Mouse (Mus musculus): Measurements from ENCODE around the gene H60b. TPM values are rescaled to one million over a fixed set of nuclear protein-coding genes. Genes with fewer than 3 reads are reported as not detected.
"Not testable (repeated sequence)": the region's sequence is repeated elsewhere in the genome, so short reads cannot be mapped to it uniquely, and the experiment has no call there.

Gene H60b
- not detected for total RNA-seq (2021)

DNA sequence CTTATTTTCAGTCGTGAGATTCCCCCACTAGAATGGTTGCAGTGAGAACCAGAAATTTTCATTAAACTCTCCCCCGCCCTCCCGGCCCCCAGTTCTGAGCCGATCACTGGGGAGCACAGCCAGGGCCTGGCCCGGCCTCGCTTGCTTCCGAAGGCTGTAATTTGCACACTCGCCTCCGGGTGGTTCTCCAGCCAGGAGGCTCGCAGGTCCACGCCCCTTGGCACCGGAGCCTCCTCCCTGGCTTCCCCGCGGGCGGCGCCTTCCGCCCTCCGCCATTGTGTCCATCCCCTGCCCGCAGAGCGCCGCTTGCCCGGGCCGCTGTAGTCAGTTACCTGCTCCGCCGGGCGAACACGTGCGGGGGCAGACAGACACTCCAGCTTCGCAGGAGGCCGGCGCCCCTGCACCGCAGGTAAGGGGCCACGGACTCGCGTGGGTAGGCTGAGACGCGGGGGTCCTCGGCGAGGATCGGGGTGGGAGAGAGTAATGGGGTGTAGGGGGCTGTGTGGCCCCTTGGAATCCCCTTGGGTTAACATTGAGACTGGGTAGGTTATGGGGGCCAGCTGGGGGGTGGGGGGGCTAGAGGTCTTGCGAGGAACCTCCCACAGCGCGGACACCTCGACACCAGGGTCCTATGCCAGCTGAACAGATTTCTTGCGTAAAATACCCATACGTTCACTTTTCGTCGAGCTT, at the start of gene H60b, which contains the start of gene Raet1e:
Gene H60b, plus strand, starts transcription at position 277 of the 690 bp plus-strand sequence.
Gene Raet1e, plus strand, starts transcription at position 260 of the 690 bp plus-strand sequence.
- DNase-seq (ENCODE audit: low spot score); intact Hi-C loops (cut with DNase I): not testable (repeated sequence)

DNA sequence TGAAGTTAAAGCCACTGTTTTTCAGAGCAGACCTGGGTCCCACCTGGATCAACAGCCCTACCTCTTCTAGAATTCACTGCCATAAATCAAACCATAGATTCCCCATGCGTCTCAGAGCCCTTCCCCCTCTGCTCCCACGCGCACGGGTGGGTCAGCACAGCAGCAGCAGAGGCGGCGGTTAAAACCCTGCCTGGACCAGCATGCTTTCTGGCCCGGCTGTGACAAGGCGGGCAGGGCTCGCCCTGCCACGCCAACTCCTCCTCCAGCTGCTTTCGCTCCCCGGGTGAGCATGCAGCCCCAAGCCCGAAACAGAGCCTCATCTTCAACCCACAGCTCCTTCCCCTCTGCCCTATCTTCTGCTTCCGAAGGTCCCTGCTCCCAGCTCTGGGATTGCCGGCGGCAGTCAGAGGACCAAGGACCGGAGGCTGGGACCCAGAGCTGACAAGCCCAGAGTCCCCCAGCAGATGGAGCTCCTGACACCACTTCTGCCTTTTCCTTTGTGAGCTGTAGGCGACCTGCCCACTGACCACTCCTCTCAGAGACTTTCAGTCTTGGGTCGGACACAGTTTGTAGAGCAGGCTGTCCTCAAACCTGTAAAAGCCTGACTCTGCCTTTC, 17.6 kb upstream of the H60b start:
- peak; percentile 58 for DNase-seq (ENCODE audit: low spot score)
- intact Hi-C loops (cut with DNase I): loop anchor here (5.0 kb wide), 1 partner anchor 342 kb away; no protein-coding TSS in a partner anchor

- intact Hi-C loops (cut with DNase I): loop anchor here (5.0 kb wide), 1 partner anchor 340 kb away; no protein-coding TSS in a partner anchor
- DNase-seq (ENCODE audit: low spot score): not testable (repeated sequence)
These were observed 16.2 kb upstream of the H60b start for GRCm38 (mm10) chr10:22142194-22142593.

DNA sequence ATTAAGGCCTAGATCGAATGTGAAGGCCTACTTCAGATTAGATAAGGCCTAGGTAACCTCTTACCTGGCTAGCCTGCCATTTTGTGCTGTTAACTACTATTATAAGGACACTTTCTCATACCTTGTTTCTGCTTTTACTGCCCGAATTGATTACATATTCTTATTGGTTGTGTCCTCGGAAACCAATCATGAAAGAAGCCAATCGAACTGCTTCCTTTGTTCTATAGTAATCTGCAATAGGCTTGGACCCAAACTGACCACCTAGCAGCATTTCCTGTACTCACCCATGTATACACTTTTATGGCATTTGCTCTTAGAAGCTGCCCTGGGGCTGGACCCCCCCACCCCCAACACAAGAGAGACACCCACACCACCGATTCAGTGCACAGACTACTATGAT, 15.5 kb upstream of the H60b start:
- intact Hi-C loops (cut with DNase I): loop anchor here (5.0 kb wide), 1 partner anchor 339 kb away; no protein-coding TSS in a partner anchor
- no peak for DNase-seq (ENCODE audit: low spot score)

DNA sequence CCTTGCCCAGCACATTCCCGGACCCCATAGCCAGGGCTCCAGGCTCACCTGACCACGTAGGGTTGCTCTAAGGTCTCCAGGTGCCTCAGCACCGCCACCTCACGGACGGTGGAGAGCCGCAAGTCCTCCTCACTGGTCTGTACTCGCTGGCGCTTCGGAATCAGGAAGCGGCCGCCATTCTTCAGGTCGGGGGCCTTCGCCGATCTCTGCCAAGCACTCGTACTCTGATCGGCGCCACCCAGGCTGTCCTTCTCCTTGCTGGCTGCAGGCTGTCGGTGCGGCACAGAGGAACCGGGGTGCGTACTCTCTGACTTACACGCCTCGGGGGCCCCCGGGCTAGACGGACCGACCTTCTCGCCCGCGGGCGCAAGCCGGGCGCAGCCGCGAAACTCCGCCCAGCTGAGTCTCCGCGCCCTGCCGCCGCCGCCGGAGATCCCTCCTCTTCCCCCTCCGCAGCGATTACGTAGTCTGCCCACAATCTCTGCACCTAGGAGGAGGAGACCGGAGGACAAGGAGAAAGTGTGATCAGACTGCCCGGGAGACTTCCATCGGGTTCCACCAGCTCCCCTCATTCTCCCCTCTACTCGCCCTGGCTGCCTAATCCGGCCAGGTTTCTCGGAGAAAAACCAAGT, 9.8 kb upstream of the H60b start:
- intact Hi-C loops (cut with DNase I): no loop called here
- DNase-seq (ENCODE audit: low spot score): peak; percentile 68

DNA sequence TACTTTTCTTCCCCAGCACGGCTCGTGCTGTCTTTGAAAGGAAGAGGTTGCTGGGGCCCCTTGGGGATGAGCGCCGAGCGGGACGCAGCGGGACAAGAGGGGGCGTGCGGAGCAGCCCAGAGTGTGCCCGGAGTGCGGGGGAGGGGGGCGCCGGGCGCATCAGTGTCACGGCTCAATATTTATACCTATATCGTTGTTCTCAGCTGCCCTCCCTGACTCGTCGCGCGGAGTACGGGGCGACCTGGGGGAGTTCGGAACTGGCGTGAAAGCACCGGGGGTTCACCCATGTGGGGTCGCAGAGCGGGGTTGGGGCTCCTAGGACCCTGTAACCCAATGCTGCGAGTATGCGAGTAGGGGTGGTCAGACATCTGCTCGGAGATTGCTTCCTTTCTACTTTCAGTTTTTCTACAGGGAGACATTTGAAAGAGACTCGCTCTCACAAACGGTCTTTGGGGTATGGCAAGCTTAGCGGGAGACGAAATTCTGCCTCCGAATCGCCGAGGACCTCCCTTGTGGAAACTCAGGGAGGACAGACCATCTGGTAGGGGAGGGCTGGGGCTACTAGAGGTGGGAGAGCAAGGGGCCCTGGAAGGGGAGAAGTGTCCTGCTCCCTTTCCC, 9.2 kb upstream of the H60b start, which contains the start of gene E030030I06Rik:
Gene E030030I06Rik, minus strand, starts transcription at position 198 of the 618 bp plus-strand sequence.
- DNase-seq (ENCODE audit: low spot score): no peak
- intact Hi-C loops (cut with DNase I): no loop called here

DNA sequence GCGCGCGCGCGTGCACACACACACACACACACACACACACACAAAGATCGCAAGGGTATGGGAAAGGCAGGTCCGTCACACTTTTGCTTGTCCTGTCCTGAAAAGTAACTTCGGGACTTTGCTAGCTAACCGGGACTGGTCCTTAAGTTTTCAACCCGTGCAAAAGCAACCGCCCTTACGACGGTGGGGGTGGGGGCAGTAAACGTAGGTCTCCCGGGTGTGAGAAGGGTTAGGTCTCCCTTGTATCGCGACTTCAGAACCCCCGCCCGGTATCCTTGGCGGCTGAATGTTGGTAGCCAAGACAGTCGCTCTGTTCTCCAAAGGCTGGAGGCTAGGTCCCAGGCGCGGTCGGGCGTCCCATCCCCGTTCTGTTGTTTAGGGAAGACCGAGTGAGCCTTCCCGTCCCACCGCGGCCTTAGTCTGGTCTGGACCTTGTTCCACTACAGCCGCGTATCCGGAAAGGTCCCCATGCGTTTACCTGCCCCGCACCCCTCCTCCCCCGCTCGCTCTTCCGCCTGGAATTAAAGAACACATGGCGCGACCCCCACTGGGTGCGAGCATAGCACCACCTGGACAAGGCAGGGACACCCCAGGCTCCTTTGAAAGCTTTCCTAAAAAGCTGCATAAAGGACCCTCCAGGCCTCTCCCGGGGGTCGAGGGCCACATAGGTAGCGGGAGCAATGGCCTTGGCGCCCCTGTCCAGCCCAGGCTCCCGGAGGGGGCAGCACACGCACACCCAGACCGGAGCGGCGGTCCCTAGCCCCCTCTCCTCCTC, 8.5 kb upstream of the H60b start:
- no peak for DNase-seq (ENCODE audit: low spot score)
- intact Hi-C loops (cut with DNase I): no loop called here

GRCm38 (mm10) chr10:22150593-22150992, 7.8 kb upstream of the H60b start:
- intact Hi-C loops (cut with DNase I): no loop called here

GRCm38 (mm10) chr10:22151056-22151862, 7.1 kb upstream of the H60b start:
- DNase-seq (ENCODE audit: low spot score); intact Hi-C loops (cut with DNase I): not testable (repeated sequence)

More at GRCm38 (mm10) chr10:22150593-22150992, 7.8 kb upstream of the H60b start:
- DNase-seq (ENCODE audit: low spot score): no peak

- DNase-seq (ENCODE audit: low spot score); intact Hi-C loops (cut with DNase I): not testable (repeated sequence)
These were observed 6.3 kb upstream of the H60b start for GRCm38 (mm10) chr10:22151863-22152640.

GRCm38 (mm10) chr10:22153147-22153690, 5.2 kb upstream of the H60b start:
- DNase-seq (ENCODE audit: low spot score); intact Hi-C loops (cut with DNase I): not testable (repeated sequence)

DNA sequence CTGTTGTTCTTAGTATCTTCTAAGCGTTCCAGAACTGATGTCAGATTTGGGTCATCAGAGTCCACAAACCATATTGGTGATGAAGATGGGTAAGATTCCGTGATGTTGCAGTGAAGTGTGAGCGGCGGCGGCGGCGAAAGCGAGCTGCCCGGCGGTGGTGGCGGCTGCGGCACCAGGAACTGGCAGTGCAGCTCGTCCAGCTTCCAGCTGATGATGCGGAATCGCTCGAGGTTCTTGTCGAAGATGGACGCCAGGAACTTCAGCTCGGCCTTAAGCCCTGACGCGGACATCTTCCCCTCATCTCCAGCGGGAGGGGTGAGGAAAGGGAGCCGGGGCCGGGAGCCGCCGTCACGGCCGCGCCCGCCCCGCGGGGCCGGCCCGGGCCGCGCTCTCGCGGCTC, 4.3 kb upstream of the H60b start:
- intact Hi-C loops (cut with DNase I): not testable (repeated sequence)

DNA sequence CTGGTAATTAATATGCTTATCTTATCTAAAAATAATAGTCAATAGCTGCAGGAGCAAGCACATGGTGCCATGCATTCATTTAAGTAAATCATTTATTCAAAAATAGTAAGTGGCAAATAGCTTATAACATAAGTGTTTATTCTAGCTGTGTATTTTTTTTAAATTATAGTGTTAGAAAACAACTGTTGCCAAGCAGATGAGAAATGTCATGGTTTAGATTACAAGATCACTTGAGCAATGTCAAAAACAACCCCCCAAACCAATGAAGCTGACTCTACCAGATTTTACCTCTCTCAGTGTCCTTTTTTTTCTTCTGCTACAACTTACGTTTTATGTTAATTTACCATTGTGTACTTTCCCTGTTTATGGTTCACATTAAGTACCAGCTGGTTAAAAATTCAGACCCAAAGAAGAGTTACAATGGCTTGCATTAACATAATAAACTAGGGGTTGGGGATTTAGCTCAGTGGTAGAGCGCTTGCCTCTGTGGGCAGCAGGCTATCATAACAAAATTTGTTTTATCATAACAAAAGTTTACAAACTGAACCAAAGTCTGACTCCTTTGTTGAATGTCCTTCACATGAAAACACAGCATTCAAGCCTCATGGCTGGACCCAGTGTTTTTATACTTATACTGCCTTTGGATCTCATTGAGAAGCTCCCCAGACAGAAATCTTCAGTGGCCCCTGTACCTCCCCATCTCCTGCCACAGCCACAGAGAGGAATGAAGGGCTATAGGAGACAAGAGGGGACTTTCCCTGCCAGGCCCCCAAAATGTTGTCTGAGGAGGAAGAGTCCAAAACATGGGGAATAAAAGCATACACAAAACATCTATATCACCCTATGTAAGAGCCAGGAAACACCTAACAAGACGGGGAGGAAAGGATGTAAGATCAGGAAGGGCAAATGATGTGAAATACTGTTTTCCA, 3.3 kb upstream of the H60b start:
- DNase-seq (ENCODE audit: low spot score): no peak
- intact Hi-C loops (cut with DNase I): no loop called here

More for the DNA sequence above, 4.3 kb upstream of the H60b start:
- not testable (repeated sequence) for DNase-seq (ENCODE audit: low spot score)

DNA sequence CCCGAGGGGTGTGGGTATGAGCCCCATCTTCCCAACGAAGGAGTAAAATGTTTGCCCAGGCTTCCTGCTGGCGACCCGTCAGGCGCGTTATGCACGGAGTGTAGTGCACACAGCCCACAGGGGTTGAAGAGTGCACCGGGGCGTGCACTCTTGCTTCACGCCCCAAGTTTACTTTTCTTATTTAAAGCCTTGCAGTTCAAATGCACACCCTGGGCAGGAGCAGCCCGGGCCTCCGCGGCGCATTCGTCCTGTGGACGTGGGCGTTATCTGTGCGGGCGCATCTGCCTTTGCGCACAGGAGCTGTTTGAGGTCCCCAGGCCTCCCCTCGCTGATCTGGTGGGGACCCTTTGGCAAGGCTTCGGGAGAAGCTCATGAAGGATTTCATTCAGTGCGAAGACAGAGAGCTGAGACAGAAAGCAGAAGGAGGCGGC, 760 bp downstream of the H60b start:
- DNase-seq (ENCODE audit: low spot score): no peak
- intact Hi-C loops (cut with DNase I): no loop called here

- intact Hi-C loops (cut with DNase I): no loop called here
- DNase-seq (ENCODE audit: low spot score): no peak
These were observed 1.3 kb downstream of the H60b start for GRCm38 (mm10) chr10:22159581-22160140.

DNA sequence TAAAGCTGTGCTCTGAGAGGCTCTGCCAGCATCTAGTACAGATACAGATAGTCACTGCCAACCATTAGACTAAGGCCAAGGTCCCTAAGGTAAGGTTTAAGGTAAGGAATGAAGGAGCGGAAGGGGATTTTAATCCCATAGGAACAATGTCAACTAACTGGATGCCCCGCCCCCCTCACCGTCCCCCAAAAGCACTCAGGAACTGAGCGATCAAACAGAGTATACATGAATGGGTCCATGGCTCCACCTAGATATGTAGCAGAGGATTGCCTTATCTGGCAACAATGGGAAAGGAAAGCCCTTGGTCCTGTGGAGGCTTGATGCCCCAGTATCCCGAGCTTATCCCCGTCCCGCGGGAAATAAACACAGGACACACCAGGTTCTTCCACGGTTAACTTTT, 4.9 kb downstream of the H60b start:
- not testable (repeated sequence) for DNase-seq (ENCODE audit: low spot score)
- intact Hi-C loops (cut with DNase I): loop anchor here (2.0 kb wide), 1 partner anchor 126 kb away; no protein-coding TSS in a partner anchor
